Mouse (Mus musculus) midbrain, embryonic 14.5 days (tissue): ENCODE measurements at regions not wholly inside any gene's neighbourhood (a gene's known extent, or its start where the extent isn't known, plus 50 kb on each side); places are given as distances from the start of the nearest gene placed in this dataset.

Experiments used
- ATAC-seq: fragments of 200-750 bp; cut with Nextera tagmentation; 2 replicates; pipeline ENCODE4 v1.8.0; 2017; ENCODE audit warnings: moderate number of reproducible peaks, moderate library complexity; ENCODE audit not compliant: low FRiP score, low TSS enrichment
- DNase-seq: peaks from one replicate; pipeline ENCODE4 v3.0.0-alpha.2; 2015
- H3K27ac ChIP-seq: fragments of 300-500 bp; sonication (generic); replicated peaks from 2 replicates; pipeline ENCODE4 v1.5.1; 2014; ENCODE audit warnings: mild to moderate bottlenecking, low read depth, low read length, moderate library complexity
- H3K27me3 ChIP-seq: fragments of 300-500 bp; sonication (generic); 2 replicates; pipeline ENCODE4 v1.6.1; 2014; ENCODE audit warnings: low read length, control low read depth, mixed read lengths; ENCODE audit not compliant: control insufficient read depth, insufficient read depth
- H3K36me3 ChIP-seq: fragments of 300-500 bp; sonication (generic); 2 replicates; pipeline ENCODE4 v1.6.1; 2014; ENCODE audit warnings: low read length, control low read depth; ENCODE audit not compliant: control insufficient read depth, insufficient read depth
- H3K4me1 ChIP-seq: fragments of 300-500 bp; sonication (generic); 2 replicates; pipeline ENCODE4 v1.6.1; 2014; ENCODE audit warnings: mild to moderate bottlenecking, antibody characterized with exemption, low read length, control low read depth; ENCODE audit not compliant: control insufficient read depth, insufficient read depth
- H3K4me2 ChIP-seq: fragments of 300-500 bp; sonication (generic); 2 replicates; pipeline ENCODE4 v1.6.1; 2014; ENCODE audit warnings: mild to moderate bottlenecking, low read length, moderate library complexity
- H3K4me3 ChIP-seq: fragments of 300-500 bp; sonication (generic); replicated peaks from 2 replicates; pipeline ENCODE4 v1.5.1; 2014; ENCODE audit warnings: low read depth, low read length
- H3K9ac ChIP-seq: fragments of 300-500 bp; sonication (generic); replicated peaks from 2 replicates; pipeline ENCODE4 v1.6.1; 2014; ENCODE audit warnings: mild to moderate bottlenecking, low read length, moderate library complexity
- H3K9me3 ChIP-seq: fragments of 300-500 bp; sonication (generic); 2 replicates; pipeline ENCODE4 v1.6.1; 2016; ENCODE audit warnings: low read length, control low read depth, mixed read lengths; ENCODE audit not compliant: control insufficient read depth
- WGBS: fragments of 180-500 bp; shearing (Covaris S2); extraction: QIAGEN DNeasy Blood & Tissue Kit; methylation state at CpG from one replicate; pipeline ENCODE4 v1.1.7; 2014; 5-methylcytosine and 5-hydroxymethylcytosine counted together

GRCm38 (mm10) chr15:27258984-27259853 lies 207.3 kb upstream of the Ank start:
- Histone ChIP-seq H3K9me3 (no peaks in the 10 kb centered on the region), H3K4me1 (no peaks in the 10 kb centered on the region), H3K4me2 (no peak overlapping the region), H3K4me3 (no peak overlapping the region), H3K36me3 (no peaks in the 10 kb centered on the region), H3K9ac (no peak overlapping the region), H3K27ac (no peak overlapping the region), H3K27me3 (no peaks in the 10 kb centered on the region)
- WGBS, result 83% methylated on average over 6 of the region's 6 CpGs
- DNase-seq, result no peak
- ATAC-seq, result no peak

GRCm38 (mm10) chr15:27259854-27260191 lies 206.7 kb upstream of the Ank start:
- H3K9me3 ChIP-seq, result no peaks in the 10 kb centered on the region
- no peaks in the 10 kb centered on the region for H3K4me1 ChIP-seq
- ATAC-seq (no peak), DNase-seq (no peak)
- H3K27me3 ChIP-seq, result no peaks in the 10 kb centered on the region
- no peaks in the 10 kb centered on the region for H3K36me3 ChIP-seq
- no peak overlapping the region for H3K27ac ChIP-seq
- no peak overlapping the region for H3K4me3 ChIP-seq
- H3K4me2 ChIP-seq, result no peak overlapping the region
- no peak overlapping the region for H3K9ac ChIP-seq
- 84% methylated on average over 2 of the region's 2 CpGs for WGBS

- Histone ChIP-seq H3K9ac (no peak overlapping the region), H3K9me3 (no peaks in the 10 kb centered on the region), H3K4me2 (no peak overlapping the region), H3K4me3 (no peak overlapping the region), H3K4me1 (no peaks in the 10 kb centered on the region), H3K27me3 (no peaks in the 10 kb centered on the region), H3K27ac (no peak overlapping the region), H3K36me3 (no peaks in the 10 kb centered on the region)
- no peak for ATAC-seq
- DNase-seq, result no peak
- 100% methylated on average over 2 of the region's 2 CpGs for WGBS
Observed at GRCm38 (mm10) chr15:27270203-27270602, 196.3 kb upstream of the Ank start.

- H3K4me3 ChIP-seq, result no peak overlapping the region
- 94% methylated on average over 1 of the region's 1 CpGs for WGBS
- DNase-seq (no peak), ATAC-seq (no peak)
- H3K36me3 ChIP-seq, result no peaks in the 10 kb centered on the region
- H3K27ac ChIP-seq, result no peak overlapping the region
- no peaks in the 10 kb centered on the region for H3K27me3 ChIP-seq
- H3K4me1 ChIP-seq, result no peaks in the 10 kb centered on the region
- H3K4me2 ChIP-seq, result no peak overlapping the region
- H3K9ac ChIP-seq, result no peak overlapping the region
- peaks cover 7% of the 10 kb centered on the region for H3K9me3 ChIP-seq
Observed at GRCm38 (mm10) chr15:27282279-27282678, 184.2 kb upstream of the Ank start.

- DNase-seq (no peak), ATAC-seq (no peak)
- WGBS, result 81% methylated on average over 4 of the region's 4 CpGs
- no peaks in the 10 kb centered on the region for H3K9me3 ChIP-seq
- H3K4me2 ChIP-seq, result no peak overlapping the region
- no peaks in the 10 kb centered on the region for H3K36me3 ChIP-seq
- no peak overlapping the region for H3K27ac ChIP-seq
- H3K4me3 ChIP-seq, result no peak overlapping the region
- H3K9ac ChIP-seq, result no peak overlapping the region
- no peaks in the 10 kb centered on the region for H3K4me1 ChIP-seq
- no peaks in the 10 kb centered on the region for H3K27me3 ChIP-seq
Observed at GRCm38 (mm10) chr15:27303856-27304255, 162.6 kb upstream of the Ank start.

GRCm38 (mm10) chr15:27304256-27304655 lies 162.2 kb upstream of the Ank start:
- Histone ChIP-seq H3K9me3 (no peaks in the 10 kb centered on the region), H3K27me3 (no peaks in the 10 kb centered on the region), H3K4me3 (no peak overlapping the region), H3K27ac (no peak overlapping the region), H3K9ac (no peak overlapping the region), H3K4me2 (no peak overlapping the region), H3K36me3 (no peaks in the 10 kb centered on the region), H3K4me1 (no peaks in the 10 kb centered on the region)
- DNase-seq (no peak), ATAC-seq (no peak; the same call in 1 of the 2 replicates)
- WGBS, result 78% methylated on average over 7 of the region's 7 CpGs

GRCm38 (mm10) chr15:27305035-27305434 lies 161.4 kb upstream of the Ank start:
- no peak for DNase-seq
- H3K4me2 ChIP-seq, result no peak overlapping the region
- no peak overlapping the region for H3K27ac ChIP-seq
- no peak overlapping the region for H3K4me3 ChIP-seq
- WGBS, result 92% methylated on average over 4 of the region's 4 CpGs
- H3K27me3 ChIP-seq, result no peaks in the 10 kb centered on the region
- H3K9me3 ChIP-seq, result no peaks in the 10 kb centered on the region
- H3K36me3 ChIP-seq, result no peaks in the 10 kb centered on the region
- H3K4me1 ChIP-seq, result no peaks in the 10 kb centered on the region
- ATAC-seq, result no peak
- H3K9ac ChIP-seq, result no peak overlapping the region

- DNase-seq (no peak), ATAC-seq (no peak)
- Histone ChIP-seq H3K27ac (no peak overlapping the region), H3K9me3 (no peaks in the 10 kb centered on the region), H3K4me3 (no peak overlapping the region), H3K4me2 (no peak overlapping the region), H3K36me3 (no peaks in the 10 kb centered on the region), H3K4me1 (no peaks in the 10 kb centered on the region), H3K9ac (no peak overlapping the region), H3K27me3 (no peaks in the 10 kb centered on the region)
- WGBS, result 86% methylated on average over 4 of the region's 4 CpGs
Observed at GRCm38 (mm10) chr15:27308639-27309038, 157.8 kb upstream of the Ank start.
